Mouse (Mus musculus): ENCODE results near the gene Slc16a3. TPM values are rescaled to one million over a fixed set of nuclear protein-coding genes. Genes with fewer than 3 reads are reported as not detected.
A peak's percentile ranks its signal among the peaks of the same experiment; 100 is the strongest.

Gene Slc16a3
- polyA plus RNA-seq, 1 experiment from 2014 or later, result 39.3 TPM

DNA sequence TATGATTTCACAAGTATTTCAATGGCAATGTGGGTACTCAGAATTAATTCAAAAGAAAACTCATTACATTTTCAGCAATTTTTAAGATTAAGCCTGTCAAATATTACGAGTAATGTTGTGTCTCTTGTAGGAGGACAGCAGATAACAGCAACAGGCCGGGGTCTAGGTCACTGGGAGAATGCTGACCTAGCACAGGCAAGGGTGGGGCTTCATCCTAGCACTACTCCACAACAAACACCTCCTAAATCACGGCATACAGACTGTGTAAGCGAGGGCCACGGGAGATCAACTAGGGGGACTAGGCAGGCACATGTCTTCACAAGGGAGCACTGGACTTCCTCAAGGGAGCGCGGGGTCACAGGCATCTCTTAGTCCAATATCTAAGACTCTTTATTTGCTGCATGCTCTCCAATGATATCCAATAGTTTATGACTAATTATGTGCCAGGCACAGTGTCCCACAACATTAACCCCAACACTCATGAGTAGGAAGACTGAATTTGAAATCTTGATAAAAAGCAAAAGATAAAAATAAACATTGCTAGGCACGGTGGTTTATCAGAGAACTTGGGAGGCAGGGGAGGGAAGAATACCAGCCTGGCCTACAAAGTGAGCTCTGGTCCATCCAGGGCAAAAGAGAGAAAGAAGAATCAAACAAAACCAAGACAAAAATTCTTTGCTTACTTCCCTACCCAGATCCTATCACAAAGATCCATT, 31.6 kb downstream of the Slc16a3 start:
- Histone ChIP-seq H3K4me1 (ENCODE audit: insufficient read depth) (no peaks in the 10 kb centered on the region), H3K27me3 (ENCODE audit: insufficient read depth, low read length) (no peaks in the 10 kb centered on the region), H3K4me2 (no peak overlapping the region; the same call in 1 of the 2 replicates), H3K4me3 (ENCODE audit: low read depth, low read length) (no peak overlapping the region), H3K36me3 (ENCODE audit: insufficient read depth) (peaks cover 92% of the 10 kb centered on the region), H3K27ac (ENCODE audit: low read depth) (no peak overlapping the region), H3K9me3 (ENCODE audit: low read depth, low read length) (no peaks in the 10 kb centered on the region), H3K9ac (no peak overlapping the region)
- 54% methylated on average over 8 of the region's 8 CpGs for WGBS
- DNase-seq, result no peak
- ATAC-seq (ENCODE audit: insufficient read depth), result 0 out of 2 replicates have a peak, but pooled peaks have one; percentile 17
- TF ChIP-seq CTCF (IDR thresholded peaks at IDR 0.05; ENCODE audit: low read depth), result no peak

DNA sequence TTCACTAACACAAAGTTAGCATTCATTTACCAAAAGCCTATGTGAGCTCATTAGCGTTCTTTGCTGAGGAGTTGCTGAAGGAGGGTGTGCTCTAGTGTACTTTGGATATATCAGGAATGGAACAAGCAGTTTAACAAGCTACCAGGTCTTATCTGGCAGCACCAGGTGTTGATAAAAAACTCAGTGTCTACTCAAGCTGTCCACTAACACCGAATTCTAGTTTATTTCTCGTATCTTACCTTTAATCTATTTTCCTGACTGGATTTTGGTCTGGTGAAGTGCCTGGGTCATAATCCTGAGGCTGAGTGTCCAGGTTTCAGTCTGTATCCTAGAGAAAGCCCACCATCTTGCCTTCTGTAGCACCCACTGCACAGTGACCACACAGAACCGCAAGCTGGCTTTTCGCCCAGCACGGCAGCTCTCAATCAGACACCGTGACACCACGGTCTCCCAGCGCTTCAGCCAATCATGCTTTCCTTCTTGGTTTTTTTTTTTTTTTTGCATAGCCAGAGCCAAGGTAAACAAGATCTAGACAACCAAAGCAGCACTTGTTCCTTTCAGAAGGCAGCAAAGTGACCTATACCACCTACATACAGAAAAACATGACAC, 32.3 kb downstream of the Slc16a3 start:
- H3K4me2 ChIP-seq, result no peak overlapping the region
- no peaks in the 10 kb centered on the region for H3K27me3 ChIP-seq (ENCODE audit: insufficient read depth, low read length)
- no peaks in the 10 kb centered on the region for H3K4me1 ChIP-seq (ENCODE audit: insufficient read depth)
- H3K36me3 ChIP-seq (ENCODE audit: insufficient read depth), result peaks cover 91% of the 10 kb centered on the region
- no peak for TF ChIP-seq CTCF (IDR thresholded peaks at IDR 0.05; ENCODE audit: low read depth)
- DNase-seq, result peak; percentile 30
- H3K9ac ChIP-seq, result no peak overlapping the region
- ATAC-seq (ENCODE audit: insufficient read depth), result no peak
- peak overlapping the region; percentile 10; the same call in 1 of the 2 replicates for H3K27ac ChIP-seq (ENCODE audit: low read depth)
- no peak overlapping the region for H3K4me3 ChIP-seq (ENCODE audit: low read depth, low read length)
- no peaks in the 10 kb centered on the region for H3K9me3 ChIP-seq (ENCODE audit: low read depth, low read length)
- 64% methylated on average over 9 of the region's 9 CpGs for WGBS

DNA sequence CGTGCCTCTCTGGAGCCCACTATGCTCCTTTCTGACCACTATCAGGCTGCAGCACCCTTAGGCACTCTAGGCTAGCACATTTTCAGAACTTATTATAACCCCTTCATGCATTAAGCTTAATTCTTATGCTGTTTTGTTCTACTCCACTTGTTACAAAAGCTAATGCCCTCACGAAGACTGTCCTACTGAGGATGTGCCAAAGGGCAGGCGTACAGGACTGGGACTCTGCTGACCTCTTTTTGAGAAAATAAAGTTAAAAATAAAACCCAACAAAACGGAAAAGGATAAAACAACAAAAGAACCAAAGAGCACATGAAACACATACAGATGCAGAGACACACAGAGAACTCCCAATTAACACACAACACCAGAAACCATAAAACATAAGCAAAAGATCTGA, 33.4 kb downstream of the Slc16a3 start:
- ATAC-seq (ENCODE audit: insufficient read depth) (no peak), DNase-seq (no peak)
- Histone ChIP-seq H3K36me3 (ENCODE audit: insufficient read depth) (peaks cover 92% of the 10 kb centered on the region), H3K4me3 (ENCODE audit: low read depth, low read length) (no peak overlapping the region), H3K27me3 (ENCODE audit: insufficient read depth, low read length) (no peaks in the 10 kb centered on the region), H3K9ac (no peak overlapping the region), H3K4me1 (ENCODE audit: insufficient read depth) (no peaks in the 10 kb centered on the region), H3K9me3 (ENCODE audit: low read depth, low read length) (no peaks in the 10 kb centered on the region), H3K27ac (ENCODE audit: low read depth) (no peak overlapping the region), H3K4me2 (no peak overlapping the region)
- 80% methylated on average over 4 of the region's 4 CpGs for WGBS
- no peak for TF ChIP-seq CTCF (IDR thresholded peaks at IDR 0.05; ENCODE audit: low read depth)

DNA sequence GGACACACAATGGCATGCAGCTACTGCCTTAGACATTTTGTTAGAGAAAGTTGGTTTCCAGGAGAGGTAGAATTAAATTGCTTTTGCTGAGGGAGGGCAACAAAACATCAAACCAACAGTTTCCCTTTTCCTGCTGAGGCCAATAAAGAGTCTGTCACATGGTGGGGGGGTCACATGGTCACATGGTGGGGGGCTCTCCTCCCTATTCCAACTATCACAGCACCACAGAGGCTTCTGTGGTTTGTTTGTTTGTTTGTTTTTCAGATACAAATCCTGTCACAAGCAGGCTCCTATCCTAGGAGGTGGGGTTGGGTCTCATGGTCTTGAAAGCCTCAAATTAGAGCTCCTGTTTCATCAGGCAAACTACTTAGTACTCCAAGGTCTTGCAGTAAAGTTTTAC, 34.2 kb downstream of the Slc16a3 start:
- no peak for ATAC-seq (ENCODE audit: insufficient read depth)
- Histone ChIP-seq H3K27ac (ENCODE audit: low read depth) (no peak overlapping the region), H3K9me3 (ENCODE audit: low read depth, low read length) (no peaks in the 10 kb centered on the region), H3K36me3 (ENCODE audit: insufficient read depth) (peaks cover 92% of the 10 kb centered on the region), H3K4me1 (ENCODE audit: insufficient read depth) (no peaks in the 10 kb centered on the region), H3K9ac (no peak overlapping the region), H3K27me3 (ENCODE audit: insufficient read depth, low read length) (no peaks in the 10 kb centered on the region), H3K4me2 (no peak overlapping the region), H3K4me3 (ENCODE audit: low read depth, low read length) (no peak overlapping the region)
- TF ChIP-seq CTCF (IDR thresholded peaks at IDR 0.05; ENCODE audit: low read depth), result no peak
- DNase-seq, result no peak

DNA sequence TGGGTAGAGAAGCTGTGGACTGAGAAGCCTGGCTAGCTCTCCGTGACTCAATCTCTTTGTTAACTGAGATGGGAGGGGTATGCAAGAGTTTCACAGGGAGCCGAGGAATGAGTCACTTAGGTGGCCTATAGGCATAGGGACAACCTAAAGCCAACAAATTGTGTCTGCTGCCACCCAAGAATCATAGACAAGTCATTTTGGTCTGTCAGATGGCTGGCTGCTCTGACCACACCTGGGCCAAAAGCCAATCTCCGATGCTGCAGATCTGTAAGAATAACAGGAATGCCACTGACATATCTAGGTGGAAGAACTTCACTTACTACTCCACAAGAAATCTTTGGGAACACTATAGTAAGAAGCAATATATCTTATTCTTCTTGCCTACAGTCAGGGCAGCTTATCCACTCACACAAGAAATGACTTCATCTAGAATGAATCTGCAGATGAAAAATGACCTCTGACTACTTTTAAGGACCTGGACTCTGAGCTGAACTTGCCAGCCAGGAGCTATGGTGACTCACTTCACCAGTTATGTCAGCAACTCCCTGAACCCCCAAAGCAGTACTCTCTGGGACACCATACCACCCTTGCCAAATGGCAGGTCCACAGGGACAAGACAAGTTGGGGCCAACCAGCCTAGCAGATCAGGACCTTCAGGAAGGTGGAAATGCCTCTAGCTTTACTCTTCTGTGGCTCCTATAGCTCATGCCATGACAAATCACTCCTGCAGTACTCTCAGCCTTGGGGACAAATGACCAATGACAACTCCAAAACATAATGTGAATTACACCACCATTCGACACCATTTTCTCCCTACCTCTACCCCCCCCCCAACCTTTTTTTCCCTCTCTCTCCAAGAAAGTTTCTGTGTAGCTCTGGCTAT, 36.4 kb downstream of the Slc16a3 start:
- Histone ChIP-seq H3K4me3 (ENCODE audit: low read depth, low read length) (no peak overlapping the region), H3K27ac (ENCODE audit: low read depth) (no peak overlapping the region), H3K4me2 (no peak overlapping the region), H3K4me1 (ENCODE audit: insufficient read depth) (peaks cover 7% of the 10 kb centered on the region), H3K9me3 (ENCODE audit: low read depth, low read length) (no peaks in the 10 kb centered on the region), H3K9ac (no peak overlapping the region), H3K27me3 (ENCODE audit: insufficient read depth, low read length) (no peaks in the 10 kb centered on the region), H3K36me3 (ENCODE audit: insufficient read depth) (peaks cover 73% of the 10 kb centered on the region)
- ATAC-seq (ENCODE audit: insufficient read depth), result no peak
- WGBS, result 71% methylated on average over 4 of the region's 4 CpGs
- no peak for DNase-seq
- TF ChIP-seq CTCF (IDR thresholded peaks at IDR 0.05; ENCODE audit: low read depth), result no peak

DNA sequence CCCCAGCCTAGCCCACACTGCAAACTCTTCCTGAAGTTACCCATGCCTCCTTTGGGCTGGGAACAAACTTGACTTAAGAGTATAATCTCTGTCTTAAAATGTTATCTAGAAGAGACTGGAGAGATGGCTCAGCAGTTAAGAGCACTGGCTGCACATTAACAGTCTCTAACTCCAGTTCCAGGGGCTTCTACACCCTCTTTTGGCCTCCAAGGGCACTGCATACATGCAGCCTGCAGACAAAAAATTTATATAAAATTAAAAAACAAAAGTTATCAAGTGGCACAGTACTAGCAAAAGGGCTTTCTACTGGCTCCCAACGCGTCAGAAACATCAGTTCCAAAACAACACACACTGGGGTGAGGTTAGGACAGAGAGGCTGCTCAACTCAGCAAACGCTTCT, 39.3 kb downstream of the Slc16a3 start:
- no peak for DNase-seq
- H3K9me3 ChIP-seq (ENCODE audit: low read depth, low read length), result no peaks in the 10 kb centered on the region
- H3K36me3 ChIP-seq (ENCODE audit: insufficient read depth), result peaks cover 46% of the 10 kb centered on the region
- no peak overlapping the region for H3K4me2 ChIP-seq
- 69% methylated on average over 3 of the region's 3 CpGs for WGBS
- H3K4me3 ChIP-seq (ENCODE audit: low read depth, low read length), result no peak overlapping the region
- TF ChIP-seq CTCF (IDR thresholded peaks at IDR 0.05; ENCODE audit: low read depth), result no peak
- H3K27me3 ChIP-seq (ENCODE audit: insufficient read depth, low read length), result no peaks in the 10 kb centered on the region
- no peak overlapping the region for H3K27ac ChIP-seq (ENCODE audit: low read depth)
- H3K4me1 ChIP-seq (ENCODE audit: insufficient read depth), result peaks cover 17% of the 10 kb centered on the region
- 0 out of 2 replicates have a peak overlapping the region, but pooled peaks have one; percentile 23 for H3K9ac ChIP-seq
- no peak for ATAC-seq (ENCODE audit: insufficient read depth)

DNA sequence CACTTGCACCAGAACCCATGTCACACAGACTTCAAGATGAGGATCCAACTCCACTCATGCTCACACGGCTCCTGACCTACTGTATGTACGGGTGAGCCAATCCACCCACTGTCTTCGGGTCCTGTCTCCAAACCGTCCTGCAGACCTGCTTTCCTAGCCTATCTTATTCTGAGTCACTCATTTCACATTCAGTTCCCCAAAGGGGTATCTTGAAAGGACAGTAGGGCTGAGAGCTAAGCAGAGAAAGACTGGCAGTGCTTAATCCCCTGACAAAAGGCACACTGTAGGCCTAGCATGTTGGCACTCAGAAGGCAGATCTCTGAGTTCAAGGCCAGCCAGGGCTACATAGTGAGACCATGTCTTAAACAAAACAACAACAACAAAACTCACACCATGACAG, 40.1 kb downstream of the Slc16a3 start:
- Histone ChIP-seq H3K9me3 (ENCODE audit: low read depth, low read length) (no peaks in the 10 kb centered on the region), H3K36me3 (ENCODE audit: insufficient read depth) (peaks cover 38% of the 10 kb centered on the region), H3K4me3 (ENCODE audit: low read depth, low read length) (peak overlapping the region; percentile 100; the same call in 1 of the 2 replicates), H3K4me1 (ENCODE audit: insufficient read depth) (peaks cover 17% of the 10 kb centered on the region), H3K27ac (ENCODE audit: low read depth) (no peak overlapping the region), H3K9ac (no peak overlapping the region), H3K27me3 (ENCODE audit: insufficient read depth, low read length) (no peaks in the 10 kb centered on the region), H3K4me2 (peak overlapping the region; percentile 74)
- TF ChIP-seq CTCF (IDR thresholded peaks at IDR 0.05; ENCODE audit: low read depth), result no peak
- 72% methylated on average over 4 of the region's 4 CpGs for WGBS
- DNase-seq (no peak), ATAC-seq (ENCODE audit: insufficient read depth) (no peak)

All from lung, embryonic 14.5 days (tissue).